8 mouse cellular contexts compared by ENCODE assay signal in genomic region chr16:30386911-30387439, GRCm38 (mm10). TPM values are rescaled to one million over a fixed set of nuclear protein-coding genes. Genes with fewer than 3 reads are reported as not detected.
DNase-seq lines count a peak whose midpoint lies in the region; ATAC-seq and TF ChIP-seq lines count a peak whose summit lies in the region.

No protein-coding gene starts in this region.

- H3K27me3 ChIP-seq in embryonic facial prominence, embryonic 15.5 days: no peaks in the 10 kb centered on the region
- no peaks in the 10 kb centered on the region for H3K27me3 ChIP-seq in limb, embryonic 11.5 days (ENCODE audit: control insufficient read depth, insufficient read depth, low read length)
- no peaks in the 10 kb centered on the region for H3K27me3 ChIP-seq in small intestine, adult 2 months (ENCODE audit: control insufficient read depth, insufficient read depth, low read length)

- intact Hi-C loops in left cerebral cortex, postnatal 4 days (cut with DNase I): no loop called here

- no peaks in the 10 kb centered on the region for H3K9me3 ChIP-seq in embryonic facial prominence, embryonic 15.5 days (replicated peaks)
- no peaks in the 10 kb centered on the region for H3K9me3 ChIP-seq in limb, embryonic 11.5 days (ENCODE audit: control insufficient read depth, low read length)

- H3K36me3 ChIP-seq in embryonic facial prominence, embryonic 15.5 days: 0 out of 2 replicates have a peak, but pooled peaks cover 13% of the 10 kb centered on the region
- H3K36me3 ChIP-seq in limb, embryonic 11.5 days (ENCODE audit: control insufficient read depth, insufficient read depth, low read length): 0 out of 2 replicates have a peak, but pooled peaks cover 3% of the 10 kb centered on the region
- peaks cover 10% of the 10 kb centered on the region for H3K36me3 ChIP-seq in small intestine, adult 2 months (ENCODE audit: control insufficient read depth, insufficient read depth, low read length)

- TF ChIP-seq CTCF in layer of hippocampus, adult 2 months (conservative IDR thresholded peaks at IDR 0.05): no peak
- no peak for TF ChIP-seq CTCF in small intestine, adult 2 months (IDR thresholded peaks at IDR 0.05; ENCODE audit: extremely low read depth, insufficient read length, insufficient replicate concordance, low read depth, low read length)

- no peak for TF ChIP-seq POLR2A in small intestine, adult 2 months (IDR thresholded peaks at IDR 0.05; ENCODE audit: low read depth, low read length)

- H3K4me1 ChIP-seq in embryonic facial prominence, embryonic 15.5 days: peaks cover 20% of the 10 kb centered on the region; the same call in 1 of the 2 replicates
- H3K4me1 ChIP-seq in limb, embryonic 11.5 days (ENCODE audit: control insufficient read depth, insufficient read depth, low read length): peaks cover 8% of the 10 kb centered on the region; the same call in 1 of the 2 replicates
- H3K4me1 ChIP-seq in small intestine, adult 2 months (ENCODE audit: control insufficient read depth, insufficient read depth, insufficient read length, low read length): peaks cover 15% of the 10 kb centered on the region; the same call in 1 of the 2 replicates

- ATAC-seq in embryonic facial prominence, embryonic 15.5 days (ENCODE audit: insufficient number of reproducible peaks, low FRiP score, low TSS enrichment, low read depth): no peak
- no peak for ATAC-seq in limb, embryonic 11.5 days (ENCODE audit: insufficient number of reproducible peaks, low FRiP score, low TSS enrichment, low read depth)

- no peak for DNase-seq in layer of hippocampus, adult 2 months (ENCODE audit: low spot score in 2 of 2)
- DNase-seq in layer of hippocampus, adult 9-11 months: no peak
- DNase-seq in limb, embryonic 11.5 days (ENCODE audit: low spot score): no peak
- DNase-seq in left cerebral cortex, postnatal 4 days: no peak
- no peak for DNase-seq in adrenal gland, postnatal 14 days
- DNase-seq in layer of hippocampus, adult 9-10 months (ENCODE audit: low spot score): no peak

- peak overlapping the region; percentile 70 for H3K4me2 ChIP-seq in embryonic facial prominence, embryonic 15.5 days (replicated peaks)
- peak overlapping the region; percentile 93 for H3K4me2 ChIP-seq in limb, embryonic 11.5 days (ENCODE audit: low read depth, severe bottlenecking)

- peak overlapping the region; percentile 80; the same call in 1 of the 2 replicates for H3K4me3 ChIP-seq in layer of hippocampus, adult 2 months
- H3K4me3 ChIP-seq in embryonic facial prominence, embryonic 15.5 days (replicated peaks): peak overlapping the region; percentile 87
- H3K4me3 ChIP-seq in limb, embryonic 11.5 days (ENCODE audit: low read depth, low read length): peak overlapping the region; percentile 79; the same call in 1 of the 2 replicates
- peak overlapping the region; percentile 22 for H3K4me3 ChIP-seq in small intestine, adult 2 months (ENCODE audit: low read depth, low read length)

- WGBS in embryonic facial prominence, embryonic 15.5 days: 55% methylated on average over 8 of the region's 8 CpGs
- 64% methylated on average over 8 of the region's 8 CpGs for WGBS in limb, embryonic 11.5 days
- WGBS in small intestine, adult 2 months: 20% methylated on average over 8 of the region's 8 CpGs

- H3K9ac ChIP-seq in embryonic facial prominence, embryonic 15.5 days: no peak overlapping the region
- no peak overlapping the region for H3K9ac ChIP-seq in limb, embryonic 11.5 days (ENCODE audit: low read length)

- H3K27ac ChIP-seq in layer of hippocampus, adult 2 months: no peak overlapping the region
- H3K27ac ChIP-seq in embryonic facial prominence, embryonic 15.5 days (replicated peaks): no peak overlapping the region
- H3K27ac ChIP-seq in limb, embryonic 11.5 days (replicated peaks; ENCODE audit: low read depth, low read length): no peak overlapping the region
- H3K27ac ChIP-seq in small intestine, adult 2 months (ENCODE audit: insufficient read depth, low read depth, low read length): no peak overlapping the region

RNA-seq across cellular contexts. Expression of gene Atp13a3, which starts 18.8 kb away (rescaled TPM):
- 10 to 100 TPM; 68.2 to 72.4 TPM for total RNA-seq in layer of hippocampus, adult 2 months (2021)
- 10.2 and 11.0 TPM in 2 replicates for polyA plus RNA-seq in embryonic facial prominence, embryonic 15.5 days (2015; fragmentation: Nextera tagmentation; extraction: Ambion mirVana)
- polyA plus RNA-seq in limb, embryonic 11.5 days (2014; fragmentation: Nextera tagmentation; extraction: Ambion mirVana): 13.6 and 14.1 TPM in 2 replicates
- 7.4 and 22.8 TPM in 2 replicates for polyA plus RNA-seq in small intestine, adult 2 months (2012; rRNA removed)
- 10 to 100 TPM; 75.4 to 83.1 TPM for total RNA-seq in left cerebral cortex, postnatal 4 days (2021)
- 87.9 and 91.7 TPM in 2 replicates for total RNA-seq in adrenal gland, postnatal 14 days (2021)

Comparison
In these comparisons a context has a peak if more than half of its experiments do, and no peak if none do; other contexts are left out.
1. H3K4me3 ChIP-seq: peak in every context shown above with its lines; median percentile 87 in embryonic facial prominence, embryonic 15.5 days; 80 in layer of hippocampus, adult 2 months; 79 in limb, embryonic 11.5 days; 22 in small intestine, adult 2 months.